Mouse (Mus musculus): ENCODE measurements around the gene Scaf11.

The Scaf11 gene

DNA sequence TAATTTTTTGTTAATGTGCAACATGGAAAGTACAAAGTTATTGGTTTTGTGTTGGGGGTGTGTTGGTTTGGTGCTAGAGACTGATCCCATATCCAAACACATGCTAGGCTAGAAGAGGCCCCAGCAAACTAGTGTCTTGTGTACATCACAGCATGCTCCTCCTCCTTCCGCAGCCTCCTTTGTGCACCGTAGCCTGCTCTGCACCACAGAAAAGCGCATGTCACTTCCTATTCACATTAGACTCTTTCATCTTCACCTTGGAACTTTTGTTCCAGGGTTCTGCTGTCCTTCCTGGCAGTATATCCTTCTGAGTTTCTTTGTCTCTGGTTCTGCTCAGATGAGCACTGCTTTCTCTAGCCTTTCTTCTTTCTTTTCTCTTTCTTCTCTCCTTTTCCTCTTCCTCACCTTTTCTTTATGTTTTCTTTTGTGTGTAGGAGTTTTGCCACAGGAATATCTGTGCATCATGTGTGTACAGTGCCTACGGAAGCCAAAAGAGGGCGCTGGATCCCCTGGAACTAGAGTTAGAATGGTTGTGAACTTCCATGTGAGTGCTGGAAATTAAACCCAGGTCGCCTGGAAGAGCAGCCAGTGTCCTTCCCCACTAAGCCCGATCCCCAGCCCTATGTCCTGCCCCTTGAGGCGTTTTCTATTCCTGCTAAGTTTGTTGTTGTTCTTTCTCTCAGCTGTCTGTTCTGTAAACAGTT is 63.9 kb downstream of the Scaf11 start:
- no peak for DNase-seq (ENCODE audit: low spot score)

DNA sequence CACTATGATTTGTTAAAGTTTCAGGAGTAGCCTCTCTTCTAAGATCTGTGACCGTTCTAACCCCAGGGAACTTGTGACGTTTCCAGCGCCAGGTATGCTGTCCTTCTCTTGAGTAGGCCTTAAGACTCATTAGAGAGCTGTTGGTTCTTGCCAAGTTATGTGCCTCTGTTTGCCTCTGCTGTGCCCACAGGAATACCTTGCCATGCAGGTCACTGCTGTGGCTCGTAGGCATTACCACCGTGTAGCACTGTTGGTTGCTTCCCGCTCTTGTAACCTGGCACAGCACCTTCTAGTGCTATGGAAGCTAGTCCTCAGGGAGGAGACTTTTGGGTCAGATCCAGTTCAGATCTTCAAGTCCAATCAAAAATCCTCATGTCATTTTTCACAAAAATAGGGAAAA is 65.6 kb downstream of the Scaf11 start:
- DNase-seq (ENCODE audit: low spot score) = no peak

DNA sequence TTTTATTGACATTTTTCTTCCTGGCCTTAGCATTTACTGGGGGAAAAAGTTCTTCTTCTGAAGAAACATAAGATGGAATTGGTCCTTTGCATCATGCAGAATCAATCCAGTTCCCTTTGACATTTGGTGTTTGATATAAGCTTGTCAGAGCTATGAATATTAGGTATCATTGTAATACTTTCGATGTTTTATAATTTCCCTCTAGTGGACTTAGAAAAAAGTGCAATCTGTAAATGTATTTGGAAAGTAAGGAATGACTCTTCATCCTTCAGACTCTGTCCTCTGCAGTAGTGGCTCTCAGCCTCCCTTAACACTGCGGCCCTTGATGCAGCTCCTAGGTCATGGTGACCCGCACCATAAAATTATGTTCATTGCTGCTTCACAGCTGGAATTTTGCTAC is 67.8 kb downstream of the Scaf11 start:
- no peak for DNase-seq (ENCODE audit: low spot score)

DNA sequence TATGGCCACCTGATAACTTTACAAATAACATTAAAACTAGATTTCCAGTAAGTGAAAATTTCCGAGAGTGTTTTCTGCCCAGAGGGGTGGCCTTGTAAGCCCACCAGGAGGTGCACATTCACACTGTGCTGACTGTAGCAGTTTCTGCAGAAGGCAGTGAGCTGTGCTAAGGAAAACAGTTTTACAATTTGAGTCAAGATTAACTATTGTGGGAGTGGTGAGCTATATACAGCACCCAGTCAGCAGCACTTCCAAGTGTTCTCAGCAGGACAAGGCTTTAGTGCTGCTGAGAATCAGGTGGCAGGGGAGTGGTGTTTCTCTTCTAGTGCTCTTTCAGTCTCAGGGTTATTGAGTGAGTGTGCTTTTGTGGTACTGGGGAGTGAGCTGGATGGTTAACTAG is 72.1 kb downstream of the Scaf11 start:
- DNase-seq (ENCODE audit: low spot score) = no peak

DNA sequence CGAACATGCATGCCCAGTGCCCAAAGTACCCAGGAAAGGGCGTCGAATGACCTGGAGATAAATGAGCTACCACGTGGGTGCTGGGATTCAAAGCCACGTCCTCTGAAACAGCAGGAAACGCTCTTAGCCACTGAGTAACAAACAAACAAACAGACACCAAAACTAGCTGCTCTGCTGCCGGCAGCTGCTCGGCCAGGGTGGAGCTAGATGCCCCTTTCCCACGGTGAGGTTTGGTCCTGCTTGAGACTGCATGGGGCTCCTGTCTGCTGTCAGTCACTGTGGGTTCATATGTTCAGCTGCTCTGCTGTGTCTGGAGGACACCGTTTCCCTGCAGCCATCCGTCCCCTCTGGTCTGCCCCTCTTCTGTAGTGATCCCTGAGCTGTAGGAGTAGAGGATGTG is 78.4 kb downstream of the Scaf11 start:
- no peak for DNase-seq (ENCODE audit: low spot score)

DNA sequence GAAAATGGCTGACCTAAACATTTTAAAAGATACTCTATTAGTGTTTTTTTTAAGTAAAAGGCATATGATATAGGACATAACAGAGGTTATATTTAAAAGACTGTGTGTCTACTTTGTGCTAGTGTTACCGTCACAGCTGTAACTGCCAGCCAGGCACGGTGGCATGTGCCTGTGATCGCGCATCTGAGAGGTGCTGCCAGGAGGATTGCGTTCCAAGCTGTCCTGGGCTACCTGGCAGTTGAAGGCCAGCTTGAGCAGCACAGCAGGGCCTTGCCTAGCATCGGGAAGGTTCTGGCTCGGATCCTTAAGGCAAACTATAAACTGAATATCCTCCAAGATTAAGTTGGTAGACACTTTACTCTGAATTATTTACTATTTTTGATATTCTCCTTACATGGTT is 82.9 kb downstream of the Scaf11 start:
- DNase-seq (ENCODE audit: low spot score) = no peak

DNA sequence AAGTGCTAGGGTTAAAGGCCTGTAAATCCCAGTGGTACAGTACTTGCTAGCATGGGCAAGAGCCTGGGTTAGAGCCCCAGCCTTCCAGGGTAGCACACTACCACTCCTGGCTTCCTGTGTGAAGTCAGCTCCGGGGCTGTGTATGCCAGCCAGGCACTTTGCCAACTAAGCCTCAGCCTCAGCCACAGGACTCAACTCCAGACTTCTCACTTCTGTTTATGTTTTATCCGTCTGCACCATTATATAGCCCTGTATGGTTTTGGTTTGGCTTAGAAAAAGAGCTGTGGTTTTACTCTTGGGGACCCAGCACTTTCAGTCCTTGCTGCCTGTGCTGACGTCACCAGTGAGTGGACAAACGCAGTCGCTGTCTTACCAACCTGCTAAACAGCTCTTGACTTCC is 83.4 kb downstream of the Scaf11 start:
- no peak for DNase-seq (ENCODE audit: low spot score)

DNA sequence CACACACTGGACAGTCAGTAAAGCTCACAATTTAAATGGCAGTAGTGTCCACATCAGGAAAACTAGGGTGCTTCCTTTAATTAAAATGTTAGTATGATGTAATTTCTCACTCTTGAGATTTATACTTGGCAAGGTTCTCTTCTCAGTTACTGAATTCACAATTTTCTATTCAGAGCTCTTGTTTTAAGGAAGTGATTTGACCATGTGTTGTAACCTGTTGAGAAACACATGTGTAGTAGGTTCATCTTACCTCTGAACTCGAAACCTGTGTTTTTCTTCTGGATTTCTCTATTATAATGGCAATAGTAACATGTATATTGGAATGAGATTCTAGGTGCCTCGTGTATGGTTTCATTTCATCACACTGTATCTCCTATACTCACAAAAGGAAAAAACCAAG is 84.4 kb downstream of the Scaf11 start:
- DNase-seq (ENCODE audit: low spot score) = no peak

DNA sequence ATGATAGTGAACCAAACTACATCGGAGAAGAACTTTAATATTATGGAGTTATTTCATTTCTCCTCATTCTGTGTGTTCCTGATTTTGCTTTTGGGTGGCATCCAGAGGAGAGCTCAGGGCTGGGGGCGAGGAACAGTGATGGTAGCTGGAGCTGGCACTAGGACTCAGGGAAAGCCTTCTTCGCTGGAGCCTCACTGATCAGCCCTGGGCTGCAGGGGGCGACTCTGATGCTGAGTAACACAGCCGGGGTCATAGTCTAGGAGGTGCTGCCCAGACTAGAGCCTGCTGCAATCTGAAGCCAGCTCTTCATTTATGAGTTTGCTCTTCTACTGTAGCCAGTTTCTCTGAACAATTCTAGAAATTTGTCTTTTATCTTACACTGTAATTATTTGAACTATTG is 87.5 kb downstream of the Scaf11 start:
- no peak for DNase-seq (ENCODE audit: low spot score)

DNA sequence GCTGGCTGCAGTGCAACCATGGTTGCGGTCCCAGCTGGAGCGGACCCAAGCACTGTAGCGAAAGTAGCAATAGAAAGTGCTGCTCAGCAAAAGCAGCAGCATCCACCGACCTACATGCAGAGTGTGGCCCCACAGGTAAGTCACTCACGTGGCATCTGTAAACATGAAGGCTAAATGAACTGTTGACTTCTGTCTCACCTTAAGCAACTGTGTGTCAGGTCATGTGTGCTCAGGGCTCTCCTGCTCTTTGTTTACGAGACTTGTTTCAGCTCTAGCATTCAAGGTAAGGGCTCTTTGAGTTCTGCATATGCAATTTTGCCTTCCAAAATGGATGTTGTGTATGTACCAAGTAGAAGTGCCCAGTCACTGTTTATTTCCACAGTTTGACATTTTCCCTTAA is 88.0 kb downstream of the Scaf11 start:
- DNase-seq (ENCODE audit: low spot score) = no peak

DNA sequence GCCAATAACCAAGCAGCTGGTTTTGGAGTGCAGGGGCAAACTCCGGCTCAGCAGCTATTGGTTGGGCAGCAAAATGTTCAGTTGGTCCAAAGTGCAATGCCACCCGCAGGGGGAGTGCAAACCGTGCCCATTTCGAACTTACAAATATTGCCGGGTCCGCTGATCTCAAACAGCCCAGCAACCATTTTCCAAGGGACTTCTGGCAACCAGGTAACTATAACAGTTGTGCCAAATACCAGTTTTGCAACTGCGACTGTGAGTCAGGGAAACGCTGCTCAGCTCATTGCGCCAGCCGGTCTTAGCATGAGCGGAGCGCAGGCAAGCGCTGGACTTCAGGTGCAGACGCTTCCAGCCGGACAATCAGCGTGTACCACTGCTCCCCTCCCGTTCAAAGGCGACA is 89.3 kb downstream of the Scaf11 start:
- no peak for DNase-seq (ENCODE audit: low spot score)

DNA sequence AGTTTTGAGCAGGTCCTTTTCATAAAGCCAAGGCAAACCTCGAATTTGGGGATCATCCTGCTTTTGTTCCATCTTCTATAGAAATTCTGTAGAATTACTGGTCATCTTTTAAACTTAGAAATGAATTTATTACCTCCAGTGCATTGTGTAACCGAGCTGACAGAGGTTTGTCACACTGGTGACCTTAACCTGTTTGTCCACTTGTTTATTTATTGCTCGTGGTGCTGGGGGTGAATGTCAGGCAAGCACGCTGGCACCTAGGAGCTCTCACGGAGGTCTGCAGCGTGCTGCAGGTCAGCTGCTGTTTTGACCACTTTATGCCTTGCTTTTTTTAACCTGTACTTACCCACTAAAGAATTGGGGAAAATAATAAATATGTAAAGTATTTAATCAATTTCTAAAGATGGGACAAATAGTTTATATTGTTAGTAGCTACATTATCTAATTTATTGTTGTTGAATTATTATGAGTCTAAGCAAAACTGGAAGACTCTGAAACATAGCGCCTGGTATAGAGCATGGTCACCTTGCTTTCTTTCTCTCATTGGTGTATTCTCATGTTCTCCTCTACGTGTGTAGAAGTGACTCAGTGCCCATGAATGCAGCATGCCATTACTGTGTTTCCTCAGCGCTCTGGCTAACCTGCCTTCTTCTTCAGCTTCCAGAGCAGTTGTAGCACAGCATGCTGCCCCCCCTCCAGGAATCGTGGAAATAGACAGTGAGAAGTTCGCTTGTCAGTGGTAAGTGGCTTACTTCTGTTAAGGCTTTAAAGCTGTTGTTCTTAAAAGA is 94.3 kb downstream of the Scaf11 start:
- DNase-seq (ENCODE audit: low spot score) = no peak

DNA sequence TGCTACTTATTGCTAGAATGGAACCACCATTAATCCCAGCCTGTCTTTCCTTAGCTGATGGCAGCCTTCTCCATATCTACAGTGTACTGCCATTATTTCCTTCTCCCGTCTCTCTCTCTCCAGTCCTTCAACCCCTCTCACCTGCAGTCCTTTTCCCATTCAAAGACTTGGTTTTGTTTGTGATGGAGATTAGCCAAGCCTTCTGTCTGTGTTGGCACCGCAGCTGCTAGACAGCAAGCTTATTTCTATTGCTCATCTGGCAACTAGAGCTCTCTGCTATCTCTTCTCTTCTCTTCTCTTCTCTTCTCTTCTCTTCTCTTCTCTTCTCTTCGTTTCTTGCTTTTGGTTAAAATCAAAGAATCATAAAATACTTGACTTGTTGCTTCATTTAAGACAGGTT is 95.3 kb downstream of the Scaf11 start:
- no peak for DNase-seq (ENCODE audit: low spot score)
